Mouse (Mus musculus): ENCODE results near the gene Rbm8a2. TPM values are rescaled to one million over a fixed set of nuclear protein-coding genes. Genes with fewer than 3 reads are reported as not detected.

Gene Rbm8a2
- 0.37 and 0.61 TPM in 2 replicates for polyA plus RNA-seq (2015; fragmentation: Nextera tagmentation; extraction: Ambion mirVana)

DNA sequence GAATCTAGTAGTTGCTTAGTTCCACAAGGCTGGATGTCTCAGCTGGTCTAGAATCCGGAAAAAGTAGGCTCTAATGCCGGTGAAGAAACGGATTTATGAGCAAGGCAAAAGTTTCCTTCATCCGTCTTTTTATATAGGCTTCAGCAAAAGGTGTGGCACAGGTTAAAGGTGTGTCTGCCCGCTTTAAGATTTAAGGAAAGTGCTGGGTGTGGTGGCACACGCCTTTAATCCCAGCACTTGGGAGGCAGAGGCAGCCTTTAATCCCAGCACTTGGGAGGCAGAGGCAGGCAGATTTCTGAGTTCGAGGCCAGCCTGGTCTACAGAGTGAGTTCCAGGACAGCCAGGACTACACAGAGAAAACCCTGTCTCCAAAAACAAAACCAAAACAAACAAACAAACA lies at the start of gene Rbm8a2:
Gene Rbm8a2 (minus strand): TSS at position 101 of the 400 bp plus-strand sequence.

Other genes starting within 250 kb of the Rbm8a2 start
- gene Exo1, start 98.5 kb downstream of the Rbm8a2 start, polyA plus RNA-seq (2015; fragmentation: Nextera tagmentation; extraction: Ambion mirVana): 41.9 and 50.7 TPM in 2 replicates
- not detected in 2 replicates for gene Gm38100, start 58.8 kb downstream of the Rbm8a2 start, polyA plus RNA-seq (2015; fragmentation: Nextera tagmentation; extraction: Ambion mirVana)

Data from spleen, postnatal 0 days (tissue).